Mouse (Mus musculus) midbrain, embryonic 13.5 days (tissue): ENCODE measurements around the gene Hist1h1d. TPM values are rescaled to one million over a fixed set of nuclear protein-coding genes. Genes with fewer than 3 reads are reported as not detected.
A peak's percentile ranks its signal among the peaks of the same experiment; 100 is the strongest.
"Not testable (repeated sequence)": the region's sequence is repeated elsewhere in the genome, so short reads cannot be mapped to it uniquely, and the experiment has no call there.

Source experiments
- ATAC-seq: fragments of 200-750 bp; cut with Nextera tagmentation; 2 replicates; pipeline ENCODE4 v1.8.0; 2017; ENCODE audit warnings: mild to moderate bottlenecking, moderate TSS enrichment, moderate library complexity
- H3K27ac ChIP-seq: fragments of 300-500 bp; sonication (generic); 2 replicates; pipeline ENCODE4 v1.5.1; 2015; ENCODE audit warnings: inconsistent platforms, mild to moderate bottlenecking, moderate library complexity
- H3K27me3 ChIP-seq: fragments of 300-500 bp; sonication (generic); 2 replicates; pipeline ENCODE4 v1.6.1; 2015; ENCODE audit warnings: mild to moderate bottlenecking, inconsistent platforms
- H3K36me3 ChIP-seq: fragments of 300-500 bp; sonication (generic); 2 replicates; pipeline ENCODE4 v1.6.1; 2015; ENCODE audit warnings: mild to moderate bottlenecking, inconsistent platforms
- H3K4me1 ChIP-seq: fragments of 300-500 bp; sonication (generic); replicated peaks from 2 replicates; pipeline ENCODE4 v1.6.1; 2015; ENCODE audit warnings: inconsistent platforms
- H3K4me2 ChIP-seq: fragments of 300-500 bp; sonication (generic); replicated peaks from 2 replicates; pipeline ENCODE4 v1.6.1; 2015; ENCODE audit warnings: moderate library complexity, mild to moderate bottlenecking, inconsistent platforms
- H3K4me3 ChIP-seq: fragments of 300-500 bp; sonication (generic); replicated peaks from 2 replicates; pipeline ENCODE4 v1.5.1; 2015; ENCODE audit warnings: mild to moderate bottlenecking, inconsistent platforms
- H3K9ac ChIP-seq: fragments of 300-500 bp; sonication (generic); replicated peaks from 2 replicates; pipeline ENCODE4 v1.6.1; 2015; ENCODE audit warnings: mild to moderate bottlenecking, inconsistent platforms
- H3K9me3 ChIP-seq: fragments of 300-500 bp; sonication (generic); 2 replicates; pipeline ENCODE4 v1.6.1; 2016; ENCODE audit warnings: mild to moderate bottlenecking, inconsistent platforms
- WGBS: fragments of 180-500 bp; shearing (Covaris S2); methylation state at CpG from one replicate; pipeline ENCODE4 v1.1.7; 2015; 5-methylcytosine and 5-hydroxymethylcytosine counted together
- polyA plus RNA-seq: library from polyadenylated mRNA; unstranded; fragments of >200 nt; fragmentation: Nextera tagmentation; extraction: Ambion mirVana; gene quantifications from 2 replicates; pipeline ENCODE4 v1.2.1, GENCODE M21; 2015

Gene Hist1h1d
- polyA plus RNA-seq, 1 experiment from 2014 or later: 0.23 TPM

- Histone ChIP-seq H3K27ac (peak overlapping the region; percentile 96), H3K9ac (peak overlapping the region; percentile 76), H3K4me1 (peaks cover 37% of the 10 kb centered on the region), H3K4me2 (peak overlapping the region; percentile 75), H3K4me3 (peak overlapping the region; percentile 51)
- under 1% methylated on average over 16 of the region's 34 CpGs for WGBS
- not testable (repeated sequence) for ATAC-seq, H3K9me3 ChIP-seq, H3K27me3 ChIP-seq, H3K36me3 ChIP-seq
These were observed 18.6 kb downstream of the Hist1h1d start for GRCm38 (mm10) chr13:23571504-23572217.

- peak overlapping the region; percentile 76; the same call in 1 of the 2 replicates for H3K9ac ChIP-seq
- WGBS: 45% methylated on average over 2 of the region's 2 CpGs
- peaks cover 45% of the 10 kb centered on the region for H3K4me1 ChIP-seq
- H3K27me3 ChIP-seq: no peaks in the 10 kb centered on the region
- H3K27ac ChIP-seq: peak overlapping the region; percentile 96
- no peak for ATAC-seq
- H3K4me2 ChIP-seq: peak overlapping the region; percentile 75
- no peaks in the 10 kb centered on the region for H3K9me3 ChIP-seq
- peak overlapping the region; percentile 51 for H3K4me3 ChIP-seq
- H3K36me3 ChIP-seq: no peaks in the 10 kb centered on the region
These were observed 19.4 kb downstream of the Hist1h1d start for GRCm38 (mm10) chr13:23572218-23573033.

- Histone ChIP-seq H3K9ac (peak overlapping the region; percentile 59), H3K27ac (peak overlapping the region; percentile 96), H3K4me1 (peaks cover 45% of the 10 kb centered on the region), H3K4me3 (peak overlapping the region; percentile 29), H3K4me2 (peak overlapping the region; percentile 75)
- H3K27me3 ChIP-seq, ATAC-seq, H3K36me3 ChIP-seq, H3K9me3 ChIP-seq: not testable (repeated sequence)
- 13% methylated on average over 18 of the region's 20 CpGs for WGBS
These were observed 20.2 kb downstream of the Hist1h1d start for GRCm38 (mm10) chr13:23573034-23573897.

GRCm38 (mm10) chr13:23573898-23574524, 20.9 kb downstream of the Hist1h1d start, which contains the start of the genes Hist1h2bf and Hist1h2ad:
TSS of gene Hist1h2bf (minus strand) at chr13:23574196.
TSS of gene Hist1h2ad (plus strand) at chr13:23574381.
- H3K9ac ChIP-seq: peak within 1 kb of the TSS; percentile 59
- not testable (repeated sequence) for H3K9me3 ChIP-seq, H3K36me3 ChIP-seq, H3K27me3 ChIP-seq
- ATAC-seq: peak; percentile 91
- WGBS: under 1% methylated on average over 34 of the region's 42 CpGs
- H3K4me2 ChIP-seq: peak within 1 kb of the TSS; percentile 75
- peak within 1 kb of the TSS; percentile 46 for H3K4me3 ChIP-seq
- H3K27ac ChIP-seq: peak within 1 kb of the TSS; percentile 85
- H3K4me1 ChIP-seq: peaks cover 45% of the 10 kb centered on the region

DNA sequence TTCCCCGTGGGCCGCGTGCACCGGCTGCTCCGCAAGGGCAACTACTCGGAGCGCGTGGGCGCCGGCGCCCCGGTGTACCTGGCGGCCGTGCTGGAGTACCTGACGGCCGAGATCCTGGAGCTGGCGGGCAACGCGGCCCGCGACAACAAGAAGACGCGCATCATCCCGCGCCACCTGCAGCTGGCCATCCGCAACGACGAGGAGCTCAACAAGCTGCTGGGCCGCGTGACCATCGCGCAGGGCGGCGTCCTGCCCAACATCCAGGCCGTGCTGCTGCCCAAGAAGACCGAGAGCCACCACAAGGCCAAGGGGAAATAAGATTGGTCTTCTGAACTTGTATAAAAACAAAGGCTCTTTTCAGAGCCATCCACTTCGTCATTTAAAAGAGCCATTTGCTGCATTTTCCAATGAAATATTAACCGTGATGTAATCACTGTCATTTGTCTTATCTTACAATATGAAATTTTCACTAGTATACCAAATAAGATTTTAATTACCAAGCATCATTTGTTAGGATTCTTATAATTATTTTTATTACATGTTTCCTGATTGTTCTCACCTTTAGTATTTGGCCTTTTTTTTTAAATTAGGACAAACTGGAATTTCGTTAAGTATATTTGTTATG, 21.6 kb downstream of the Hist1h1d start:
- ATAC-seq, H3K9me3 ChIP-seq, H3K36me3 ChIP-seq, H3K27me3 ChIP-seq: not testable (repeated sequence)
- Histone ChIP-seq H3K4me3 (peak overlapping the region; percentile 46), H3K4me2 (peak overlapping the region; percentile 57), H3K27ac (peak overlapping the region; percentile 85), H3K9ac (0 out of 2 replicates have a peak overlapping the region, but pooled peaks have one; percentile 46), H3K4me1 (peaks cover 42% of the 10 kb centered on the region)
- WGBS: under 1% methylated on average over 8 of the region's 39 CpGs

- Histone ChIP-seq H3K9ac (peak within 1 kb of the TSS; percentile 74), H3K27me3 (no peaks in the 10 kb centered on the region), H3K4me2 (peak within 1 kb of the TSS; percentile 75), H3K36me3 (no peaks in the 10 kb centered on the region), H3K4me3 (peak within 1 kb of the TSS; percentile 46), H3K9me3 (no peaks in the 10 kb centered on the region), H3K4me1 (peaks cover 37% of the 10 kb centered on the region), H3K27ac (peak within 1 kb of the TSS; percentile 85)
- under 1% methylated on average over 18 of the region's 18 CpGs for WGBS
- ATAC-seq: peak; percentile 61
These were observed 22.3 kb downstream of the Hist1h1d start, which contains the start of gene Hist1h3d for GRCm38 (mm10) chr13:23575271-23575851. TSS of gene Hist1h3d (plus strand) at chr13:23575763.

DNA sequence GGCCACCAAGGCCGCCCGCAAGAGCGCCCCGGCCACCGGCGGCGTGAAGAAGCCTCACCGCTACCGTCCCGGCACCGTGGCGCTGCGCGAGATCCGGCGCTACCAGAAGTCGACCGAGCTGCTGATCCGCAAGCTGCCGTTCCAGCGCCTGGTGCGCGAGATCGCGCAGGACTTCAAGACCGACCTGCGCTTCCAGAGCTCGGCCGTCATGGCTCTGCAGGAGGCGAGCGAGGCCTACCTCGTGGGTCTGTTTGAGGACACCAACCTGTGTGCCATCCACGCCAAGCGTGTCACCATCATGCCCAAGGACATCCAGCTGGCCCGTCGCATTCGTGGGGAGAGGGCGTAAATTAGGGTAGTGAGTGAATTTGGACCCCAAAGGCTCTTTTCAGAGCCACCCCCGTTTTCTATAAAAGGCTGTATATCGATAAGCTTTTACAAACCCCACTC, 22.8 kb downstream of the Hist1h1d start:
- not testable (repeated sequence) for ATAC-seq, H3K27me3 ChIP-seq, H3K9me3 ChIP-seq, H3K36me3 ChIP-seq
- peak overlapping the region; percentile 46 for H3K4me3 ChIP-seq
- WGBS: under 1% methylated on average over 15 of the region's 40 CpGs
- peaks cover 39% of the 10 kb centered on the region for H3K4me1 ChIP-seq
- H3K9ac ChIP-seq: peak overlapping the region; percentile 74
- peak overlapping the region; percentile 75 for H3K4me2 ChIP-seq
- H3K27ac ChIP-seq: peak overlapping the region; percentile 80

- peak overlapping the region; percentile 46 for H3K4me3 ChIP-seq
- no peaks in the 10 kb centered on the region for H3K27me3 ChIP-seq
- H3K27ac ChIP-seq: peak overlapping the region; percentile 80
- peaks cover 41% of the 10 kb centered on the region for H3K4me1 ChIP-seq
- peak overlapping the region; percentile 74 for H3K9ac ChIP-seq
- WGBS: 3% methylated on average over 7 of the region's 7 CpGs
- no peaks in the 10 kb centered on the region for H3K9me3 ChIP-seq
- ATAC-seq: no peak
- H3K36me3 ChIP-seq: no peaks in the 10 kb centered on the region
- H3K4me2 ChIP-seq: peak overlapping the region; percentile 75
These were observed 23.4 kb downstream of the Hist1h1d start for GRCm38 (mm10) chr13:23576351-23576881.

DNA sequence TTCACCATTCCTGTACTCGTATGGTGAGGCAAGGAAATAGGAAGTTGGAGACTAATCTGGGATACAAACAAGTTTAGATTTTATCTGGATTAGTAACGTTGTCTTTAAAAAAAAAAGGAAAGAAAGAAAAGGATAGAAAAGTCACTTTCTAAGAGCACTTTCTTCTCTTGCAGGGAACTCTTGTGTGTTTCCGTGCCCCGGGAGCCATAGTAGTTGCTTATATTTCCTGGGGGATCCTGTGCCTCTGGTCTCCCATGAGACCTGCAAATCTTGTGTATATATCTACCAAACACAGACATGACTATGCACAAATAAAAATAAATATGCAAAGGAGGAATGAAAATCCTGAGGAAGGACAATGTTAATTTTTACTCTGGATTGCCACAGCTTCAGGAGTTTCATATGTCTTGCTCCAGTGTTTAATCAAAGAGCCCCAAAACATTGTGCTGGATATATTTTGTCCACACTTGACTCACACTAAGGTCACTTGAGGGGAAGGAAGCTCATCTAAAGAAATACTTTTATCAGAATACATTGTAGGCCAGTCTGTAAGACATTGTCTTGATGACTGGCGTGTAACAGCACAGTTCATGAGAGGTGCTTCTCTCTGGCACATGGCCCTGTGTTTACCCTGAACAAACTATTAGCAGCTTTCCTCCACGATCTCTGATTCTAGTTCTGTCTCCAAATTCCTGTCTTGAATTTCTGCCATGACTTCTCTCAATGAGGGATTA, 24.0 kb downstream of the Hist1h1d start:
- Histone ChIP-seq H3K27ac (peak overlapping the region; percentile 80; the same call in 1 of the 2 replicates), H3K4me2 (peak overlapping the region; percentile 75), H3K9ac (peak overlapping the region; percentile 74), H3K4me3 (peak overlapping the region; percentile 46), H3K36me3 (no peaks in the 10 kb centered on the region), H3K9me3 (no peaks in the 10 kb centered on the region), H3K4me1 (peaks cover 43% of the 10 kb centered on the region), H3K27me3 (no peaks in the 10 kb centered on the region)
- no peak for ATAC-seq
- 50% methylated on average over 6 of the region's 6 CpGs for WGBS

DNA sequence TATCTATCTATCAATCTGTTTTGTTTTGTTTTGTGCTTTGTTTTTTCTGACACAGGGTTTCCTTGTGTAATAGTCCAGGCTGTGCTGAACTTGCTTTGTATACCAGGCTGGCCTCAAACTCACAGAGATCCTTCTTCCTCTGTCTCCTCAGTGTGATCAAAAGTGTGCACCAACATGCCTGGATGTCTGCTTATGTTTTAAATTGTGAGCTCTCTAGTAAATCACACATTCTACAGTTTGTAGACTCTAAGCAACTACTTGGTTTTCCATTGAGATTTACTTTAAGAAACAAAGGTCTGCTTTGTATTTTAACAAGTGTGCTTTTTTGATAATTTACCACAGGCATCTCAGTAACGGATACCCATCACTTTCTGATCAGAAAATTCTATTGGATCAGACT, 24.8 kb downstream of the Hist1h1d start:
- Histone ChIP-seq H3K4me1 (peaks cover 43% of the 10 kb centered on the region), H3K27ac (no peak overlapping the region), H3K4me3 (no peak overlapping the region), H3K9ac (no peak overlapping the region), H3K36me3 (no peaks in the 10 kb centered on the region), H3K27me3 (no peaks in the 10 kb centered on the region), H3K4me2 (no peak overlapping the region), H3K9me3 (no peaks in the 10 kb centered on the region)
- no peak for ATAC-seq
- 96% methylated on average over 1 of the region's 1 CpGs for WGBS
